Mouse (Mus musculus) kidney, postnatal 4 days (tissue): ENCODE data around the gene Ddx46.
A peak's percentile ranks its signal among the peaks of the same experiment; 100 is the strongest.

Experiments
- DNase-seq, 2 experiments: peaks; one replicate each; pipeline ENCODE4 v3.0.0; 2021; ENCODE audit warnings: mixed read lengths in 2 of 2

The Ddx46 gene

GRCm38 (mm10) chr13:55727120-55727838, 92.5 kb downstream of the Ddx46 start, which contains the start of gene Pcbd2:
Pcbd2 (plus strand) TSS chr13:55727368.
- DNase-seq = peak; percentile 90 to 93

DNA sequence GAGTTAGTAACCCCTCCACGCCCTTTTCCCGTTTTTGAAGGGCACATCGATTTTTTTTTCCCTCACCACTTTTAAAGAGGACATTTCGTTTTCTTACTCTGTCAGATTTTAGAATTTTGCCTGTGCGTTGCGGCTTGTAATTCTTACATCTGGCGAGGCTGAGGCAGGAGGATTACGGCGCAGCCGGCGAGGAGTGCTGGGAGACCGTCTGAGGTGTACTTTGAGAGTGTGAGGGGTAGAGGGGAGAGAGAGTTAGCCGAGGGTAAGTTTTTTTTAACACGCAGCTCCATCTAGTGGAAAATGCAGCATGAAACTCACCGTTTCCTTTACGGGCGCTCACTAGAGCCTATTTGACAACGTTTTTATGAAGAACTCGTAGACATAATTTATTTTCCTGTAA, 93.0 kb downstream of the Ddx46 start:
- DNase-seq = peak; percentile 71 to 81

DNA sequence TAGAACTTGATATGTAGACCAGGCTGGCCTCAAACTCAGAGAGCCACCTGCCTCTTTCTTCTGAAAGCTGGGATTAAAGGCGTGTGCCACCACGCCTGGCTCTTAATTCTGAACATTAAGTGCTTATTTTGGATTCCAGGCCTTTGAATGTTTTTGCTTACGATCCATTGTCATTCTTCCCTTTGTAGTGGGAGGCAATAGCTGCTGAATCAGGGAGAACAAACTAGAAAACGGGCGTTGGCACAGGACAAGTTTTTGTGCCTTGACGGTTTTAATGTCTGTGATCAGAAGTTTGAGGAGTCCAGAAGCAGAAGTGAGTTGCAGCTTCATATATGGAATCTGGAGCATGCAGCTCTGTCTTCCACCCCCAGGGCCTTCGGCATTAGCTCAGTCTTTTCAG, 95.9 kb downstream of the Ddx46 start:
- no peak for DNase-seq
